12 mouse cellular contexts compared by ENCODE assay signal in the genomic region with DNA sequence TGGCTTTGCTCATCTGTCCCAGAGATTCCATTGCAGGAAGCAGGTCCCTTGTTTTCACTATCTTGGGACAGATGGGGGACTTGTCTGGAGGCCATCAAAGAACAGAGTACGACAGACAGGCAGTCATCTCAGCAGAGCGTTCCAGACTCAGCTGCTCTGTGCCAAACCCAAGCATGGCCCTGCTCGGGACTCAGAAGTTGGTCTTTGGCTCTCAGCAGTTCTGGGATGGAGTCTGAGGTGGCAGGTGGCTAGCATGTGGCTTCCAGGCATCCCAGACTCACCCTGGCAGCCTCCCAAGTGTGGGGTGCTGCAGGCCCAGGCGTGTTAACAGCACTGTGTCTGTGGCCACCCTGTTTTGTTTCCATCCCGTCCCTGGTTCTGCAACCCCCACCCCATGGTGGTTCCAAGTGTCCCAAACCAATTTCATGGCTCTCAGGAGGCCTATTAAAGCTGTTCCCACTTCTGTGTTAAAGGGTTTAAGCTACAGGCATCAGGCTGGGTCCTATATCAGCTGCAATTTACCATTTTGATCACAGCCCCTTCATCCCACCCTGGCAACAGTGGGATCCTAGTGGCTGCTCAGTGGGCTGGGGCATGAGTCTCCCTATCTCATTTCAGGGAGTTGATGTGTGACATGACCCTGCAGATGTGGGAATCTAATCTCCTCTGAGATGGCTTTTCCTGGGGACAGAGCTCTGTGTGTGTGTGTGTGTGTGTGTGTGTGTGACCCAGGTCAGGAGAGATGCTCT. TPM values are rescaled to one million over a fixed set of nuclear protein-coding genes. Genes with fewer than 3 reads are reported as not detected.
A peak's percentile ranks its signal among the peaks of the same experiment; 100 is the strongest.
DNase-seq lines count a peak whose midpoint lies in the region; ATAC-seq and TF ChIP-seq lines count a peak whose summit lies in the region.
"Had no signal": no experiment of that assay in that cellular context is flagged by ENCODE, and none has a peak within 500 bp of the region (broad histone marks: within the 10 kb centered on the region; RNA-seq: fewer than 3 reads in every experiment).

No protein-coding gene starts in this region.

- no peak for TF ChIP-seq POLR2A in cerebellum, adult 2 months (IDR thresholded peaks at IDR 0.05; ENCODE audit: borderline replicate concordance, insufficient read depth, low read length)

- 49% methylated on average over 5 of the region's 5 CpGs for WGBS in kidney, embryonic 14.5 days
- 14% methylated on average over 5 of the region's 5 CpGs for WGBS in cerebellum, adult 2 months
- WGBS in hindbrain, postnatal 0 days: 32% methylated on average over 5 of the region's 5 CpGs

- H3K27ac ChIP-seq in kidney, embryonic 14.5 days (ENCODE audit: low read depth, low read length): no peak overlapping the region
- H3K27ac ChIP-seq in cerebellum, adult 2 months (ENCODE audit: insufficient read depth, low read length): no peak overlapping the region
- H3K27ac ChIP-seq in hindbrain, postnatal 0 days: no peak overlapping the region

- no peaks in the 10 kb centered on the region for H3K9me3 ChIP-seq in kidney, embryonic 14.5 days (ENCODE audit: control insufficient read depth, low read length)
- 0 out of 2 replicates have a peak, but pooled peaks cover 3% of the 10 kb centered on the region for H3K9me3 ChIP-seq in hindbrain, postnatal 0 days (ENCODE audit: low read length)

- H3K36me3 ChIP-seq in kidney, embryonic 14.5 days (ENCODE audit: control insufficient read depth, insufficient read depth, low read length): no peaks in the 10 kb centered on the region
- no peaks in the 10 kb centered on the region for H3K36me3 ChIP-seq in hindbrain, postnatal 0 days (ENCODE audit: insufficient read depth, low read length)
- H3K36me3 ChIP-seq: G1E had no signal

- TF ChIP-seq CTCF in cerebellum, adult 2 months (IDR thresholded peaks at IDR 0.05; ENCODE audit: borderline replicate concordance, insufficient read depth, low read depth, low read length): no peak
- TF ChIP-seq CTCF in hindbrain, postnatal 0 days (IDR thresholded peaks at IDR 0.05; ENCODE audit: low read depth): no peak

- intact Hi-C loops in gastrocnemius, postnatal 36 days (cut with DNase I): no loop called here

- H3K4me2 ChIP-seq in kidney, embryonic 14.5 days (replicated peaks; ENCODE audit: low read depth, low read length): no peak overlapping the region
- no peak overlapping the region for H3K4me2 ChIP-seq in hindbrain, postnatal 0 days (ENCODE audit: low read depth, low read length)

- H3K27me3 ChIP-seq in kidney, embryonic 14.5 days (ENCODE audit: control insufficient read depth, insufficient read depth, low read length): no peaks in the 10 kb centered on the region
- H3K27me3 ChIP-seq in cerebellum, adult 2 months (ENCODE audit: control insufficient read depth, insufficient read depth, low read length): no peaks in the 10 kb centered on the region
- 0 out of 2 replicates have a peak, but pooled peaks cover 5% of the 10 kb centered on the region for H3K27me3 ChIP-seq in hindbrain, postnatal 0 days (ENCODE audit: insufficient read depth, low read length)

- H3K4me1 ChIP-seq in kidney, embryonic 14.5 days (ENCODE audit: control insufficient read depth, insufficient read depth, low read length): peaks cover 5% of the 10 kb centered on the region; the same call in 1 of the 2 replicates
- peaks cover 11% of the 10 kb centered on the region for H3K4me1 ChIP-seq in cerebellum, adult 2 months (ENCODE audit: control insufficient read depth, insufficient read depth, low read length)
- H3K4me1 ChIP-seq in hindbrain, postnatal 0 days (ENCODE audit: insufficient read depth, low read length): peaks cover 4% of the 10 kb centered on the region; the same call in 1 of the 2 replicates

- no peak for ATAC-seq in cerebellum, adult (ENCODE audit: insufficient number of reproducible peaks, low FRiP score, low TSS enrichment)
- peak; percentile 80 for ATAC-seq in kidney, embryonic 14.5 days (ENCODE audit: low FRiP score, low TSS enrichment)
- ATAC-seq in hindbrain, postnatal 0 days: peak; percentile 47; the same call in 1 of the 2 replicates
- ATAC-seq: midbrain, embryonic 16.5 days had no signal

- H3K4me3 ChIP-seq in kidney, embryonic 14.5 days (ENCODE audit: low read length): no peak overlapping the region
- H3K4me3 ChIP-seq in cerebellum, adult 2 months (replicated peaks; ENCODE audit: insufficient read depth, low read depth, low read length): no peak overlapping the region
- H3K4me3 ChIP-seq in hindbrain, postnatal 0 days (ENCODE audit: low read length): no peak overlapping the region

- H3K9ac ChIP-seq in kidney, embryonic 14.5 days (ENCODE audit: low read depth, low read length): no peak overlapping the region
- no peak overlapping the region for H3K9ac ChIP-seq in hindbrain, postnatal 0 days (replicated peaks; ENCODE audit: low read length)

- DNase-seq in cerebellum, adult 11 months: peak; percentile 22
- no peak for DNase-seq in kidney, postnatal 10 days
- peak; percentile 37 to 55 for DNase-seq in cerebellum, adult 2 months
- DNase-seq in hindbrain, postnatal 0 days (ENCODE audit: low spot score): peak; percentile 32
- no peak for DNase-seq in gastrocnemius, postnatal 36 days
- DNase-seq in adipocyte (ENCODE audit: low spot score): no peak
- DNase-seq: kidney, postnatal 25 days; thymus, postnatal 36 days had no signal

RNA-seq across cellular contexts. Expression of a gene that starts 51.1 kb away (rescaled TPM):
- polyA plus RNA-seq in kidney, embryonic 14.5 days (2014; fragmentation: Nextera tagmentation; extraction: Ambion mirVana): 69.3 and 80.4 TPM in 2 replicates
- 39.2 and 40.0 TPM in 2 replicates for polyA plus RNA-seq in cerebellum, adult 2 months (2012; rRNA removed)
- total RNA-seq in hindbrain, postnatal 0 days (2014; rRNA removed): 111 and 114 TPM in 2 replicates
- 71.4 and 81.6 TPM in 2 replicates for polyA plus RNA-seq in hindbrain, postnatal 0 days (2015; fragmentation: Nextera tagmentation; extraction: Ambion mirVana)
- 10 to 100 TPM in 1 of 2 experiments, 1 to 10 TPM in 1; 7.9 to 10.5 TPM for total RNA-seq in gastrocnemius, postnatal 36 days (2021)
- polyA plus RNA-seq: G1E had no signal

Comparison
In these comparisons a context has a peak if more than half of its experiments do, and no peak if none do; other contexts are left out.
1. DNase-seq: peak in cerebellum, adult 11 months (single experiment), cerebellum, adult 2 months (2 of 2) and hindbrain, postnatal 0 days (single experiment); none in kidney, postnatal 10 days (single experiment), gastrocnemius, postnatal 36 days (0 of 2) and adipocyte (single experiment).